Mouse (Mus musculus) myocyte (in vitro differentiated cells): ENCODE measurements around the gene Cdc6. TPM values are rescaled to one million over a fixed set of nuclear protein-coding genes. Genes with fewer than 3 reads are reported as not detected.

Experiments
- H3K27me3 ChIP-seq: one replicate; pipeline ENCODE4 v1.6.1; 2011; ENCODE audit not compliant: control insufficient read depth, insufficient read depth, insufficient read length
- H3K36me3 ChIP-seq: one replicate; pipeline ENCODE4 v1.6.1; 2011; ENCODE audit not compliant: control insufficient read depth, insufficient read depth
- H3K4me2 ChIP-seq: one replicate; pipeline ENCODE4 v1.6.1; 2011; ENCODE audit warnings: low read depth, control low read depth
- H3K4me3 ChIP-seq: one replicate; pipeline ENCODE4 v1.5.1; 2011; ENCODE audit warnings: mild to moderate bottlenecking, control low read depth, moderate library complexity
- H3K79me2 ChIP-seq: one replicate; pipeline ENCODE4 v1.6.1; 2011; ENCODE audit not compliant: control insufficient read depth, insufficient read depth
- H3ac ChIP-seq: one replicate; pipeline ENCODE4 v1.6.1; 2011; ENCODE audit not compliant: control insufficient read depth, insufficient read length
- CEBPB ChIP-seq: IDR thresholded peaks from 2 replicates; pipeline ENCODE4 v1.6.1; 2011; ENCODE audit warnings: mild to moderate bottlenecking, moderate library complexity; ENCODE audit not compliant: poor library complexity, insufficient read depth, severe bottlenecking
- E2F4 ChIP-seq: IDR thresholded peaks from one replicate; pipeline ENCODE4 v1.6.1; 2011; ENCODE audit warnings: mild to moderate bottlenecking, control low read depth, moderate library complexity; ENCODE audit not compliant: insufficient read depth
- MAX ChIP-seq: IDR thresholded peaks from one replicate; pipeline ENCODE4 v1.6.1; 2011; ENCODE audit warnings: low read depth, mild to moderate bottlenecking, control low read depth
- MYOD1 ChIP-seq, 3 experiments: IDR thresholded peaks; one replicate each; pipeline ENCODE4 v1.6.1; 2011; ENCODE audit warnings: control low read depth in 2 of 3, low read depth in 2 of 3, mild to moderate bottlenecking in 2 of 3, moderate library complexity in 1 of 3; ENCODE audit not compliant: insufficient read length in 2 of 3, control insufficient read depth in 1 of 3
- MYOG ChIP-seq, 3 experiments: IDR thresholded peaks; one replicate each; pipeline ENCODE4 v1.6.1; 2011; ENCODE audit warnings: control low read depth in 2 of 3, low read depth in 2 of 3, mild to moderate bottlenecking in 2 of 3; ENCODE audit not compliant: insufficient read length in 2 of 3, control insufficient read depth in 1 of 3, insufficient read depth in 1 of 3
- POLR2A ChIP-seq: IDR thresholded peaks from one replicate; pipeline ENCODE4 v1.6.1; 2011; ENCODE audit warnings: low read depth, mild to moderate bottlenecking, control low read depth, moderate library complexity; ENCODE audit not compliant: insufficient read length
- POLR2AphosphoS2 ChIP-seq: IDR thresholded peaks from one replicate; pipeline ENCODE4 v1.6.1; 2011; ENCODE audit warnings: low read depth, control low read depth; ENCODE audit not compliant: insufficient read length
- REST ChIP-seq: IDR thresholded peaks from one replicate; pipeline ENCODE4 v1.6.1; 2011; ENCODE audit warnings: mild to moderate bottlenecking, control low read depth, moderate library complexity; ENCODE audit not compliant: insufficient read depth, insufficient read length
- SRF ChIP-seq: IDR thresholded peaks from one replicate; pipeline ENCODE4 v1.6.1; 2011; ENCODE audit warnings: low read depth; ENCODE audit not compliant: control insufficient read depth, insufficient read length
- TCF12 ChIP-seq: IDR thresholded peaks from one replicate; pipeline ENCODE4 v1.6.1; 2011; ENCODE audit warnings: mild to moderate bottlenecking, control low read depth; ENCODE audit not compliant: poor library complexity, insufficient read depth, severe bottlenecking
- TCF3 ChIP-seq: IDR thresholded peaks from one replicate; pipeline ENCODE4 v1.6.1; 2011; ENCODE audit warnings: low read depth, control low read depth; ENCODE audit not compliant: insufficient read length
- USF1 ChIP-seq: IDR thresholded peaks from one replicate; pipeline ENCODE4 v1.6.1; 2011; ENCODE audit warnings: low read depth, mild to moderate bottlenecking, control low read depth, moderate library complexity
- polyA plus RNA-seq: library from polyadenylated mRNA; unstranded; fragments of >200 nt; fragmentation: generic; extraction: Trizol; gene quantifications from one replicate; pipeline ENCODE4 v1.2.1, GENCODE M21; 2012; ENCODE audit warnings: missing spikeins

Gene Cdc6
- polyA plus RNA-seq, 1 experiment = 2.6 TPM

GRCm38 (mm10) chr11:98924633-98925175 is 17.1 kb downstream of the Cdc6 start:
- H3ac ChIP-seq = no peak overlapping the region
- H3K36me3 ChIP-seq = no peaks in the 10 kb centered on the region
- no peaks in the 10 kb centered on the region for H3K27me3 ChIP-seq
- no peak overlapping the region for H3K4me2 ChIP-seq
- no peaks in the 10 kb centered on the region for H3K79me2 ChIP-seq
- H3K4me3 ChIP-seq = no peak overlapping the region
- TF ChIP-seq MYOG (IDR thresholded peaks at IDR 0.05; ENCODE audit: control insufficient read depth in 1 of 3, insufficient read depth in 1 of 3, insufficient read length in 2 of 3, low read depth in 2 of 3) (no peak), REST (no peak), TCF3 (no peak), POLR2AphosphoS2 (no peak), USF1 (no peak), MYOD1 (IDR thresholded peaks at IDR 0.05; ENCODE audit: control insufficient read depth in 1 of 3, insufficient read length in 2 of 3, low read depth in 2 of 3) (no peak), SRF (no peak), TCF12 (no peak), MAX (no peak), CEBPB (no peak)

- Histone ChIP-seq H3K4me2 (peak overlapping the region; percentile 2), H3ac (no peak overlapping the region), H3K36me3 (no peaks in the 10 kb centered on the region), H3K79me2 (no peaks in the 10 kb centered on the region), H3K4me3 (no peak overlapping the region), H3K27me3 (no peaks in the 10 kb centered on the region)
- no peak for TF ChIP-seq SRF
- no peak for TF ChIP-seq POLR2AphosphoS2
- no peak for TF ChIP-seq E2F4
- TF ChIP-seq MYOG (IDR thresholded peaks at IDR 0.05; ENCODE audit: control insufficient read depth in 1 of 3, insufficient read depth in 1 of 3, insufficient read length in 2 of 3, low read depth in 2 of 3) = no peak
- no peak for TF ChIP-seq REST
- no peak for TF ChIP-seq MYOD1 (IDR thresholded peaks at IDR 0.05; ENCODE audit: control insufficient read depth in 1 of 3, insufficient read length in 2 of 3, low read depth in 2 of 3)
- no peak for TF ChIP-seq USF1
- TF ChIP-seq TCF12 = no peak
- no peak for TF ChIP-seq TCF3
- no peak for TF ChIP-seq POLR2A
- TF ChIP-seq CEBPB = no peak
- no peak for TF ChIP-seq MAX
Observed at GRCm38 (mm10) chr11:98925265-98925721, 17.7 kb downstream of the Cdc6 start.

- H3K27me3 ChIP-seq = no peaks in the 10 kb centered on the region
- no peaks in the 10 kb centered on the region for H3K79me2 ChIP-seq
- no peak overlapping the region for H3K4me3 ChIP-seq
- peak overlapping the region; percentile 2 for H3K4me2 ChIP-seq
- no peak overlapping the region for H3ac ChIP-seq
- no peaks in the 10 kb centered on the region for H3K36me3 ChIP-seq
- TF ChIP-seq TCF3 = no peak
- no peak for TF ChIP-seq CEBPB
- TF ChIP-seq POLR2A = no peak
- TF ChIP-seq TCF12 = no peak
- no peak for TF ChIP-seq REST
- TF ChIP-seq MYOD1 (IDR thresholded peaks at IDR 0.05; ENCODE audit: control insufficient read depth in 1 of 3, insufficient read length in 2 of 3, low read depth in 2 of 3) = no peak
- no peak for TF ChIP-seq MYOG (IDR thresholded peaks at IDR 0.05; ENCODE audit: control insufficient read depth in 1 of 3, insufficient read depth in 1 of 3, insufficient read length in 2 of 3, low read depth in 2 of 3)
- TF ChIP-seq POLR2AphosphoS2 = no peak
- no peak for TF ChIP-seq E2F4
- TF ChIP-seq MAX = no peak
- no peak for TF ChIP-seq SRF
- TF ChIP-seq USF1 = no peak
Observed at GRCm38 (mm10) chr11:98925868-98926311, 18.3 kb downstream of the Cdc6 start.

- Histone ChIP-seq H3K36me3 (no peaks in the 10 kb centered on the region), H3ac (no peak overlapping the region), H3K4me2 (no peak overlapping the region), H3K79me2 (no peaks in the 10 kb centered on the region), H3K4me3 (no peak overlapping the region), H3K27me3 (no peaks in the 10 kb centered on the region)
- TF ChIP-seq MYOD1 (IDR thresholded peaks at IDR 0.05; ENCODE audit: control insufficient read depth in 1 of 3, insufficient read length in 2 of 3, low read depth in 2 of 3) = no peak
- TF ChIP-seq POLR2A = no peak
- TF ChIP-seq E2F4 = no peak
- TF ChIP-seq REST = no peak
- TF ChIP-seq POLR2AphosphoS2 = no peak
- no peak for TF ChIP-seq TCF3
- no peak for TF ChIP-seq SRF
- TF ChIP-seq TCF12 = no peak
- TF ChIP-seq MAX = no peak
- no peak for TF ChIP-seq USF1
- TF ChIP-seq MYOG (IDR thresholded peaks at IDR 0.05; ENCODE audit: control insufficient read depth in 1 of 3, insufficient read depth in 1 of 3, insufficient read length in 2 of 3, low read depth in 2 of 3) = no peak
- no peak for TF ChIP-seq CEBPB
Observed at GRCm38 (mm10) chr11:98926553-98926952, 19.0 kb downstream of the Cdc6 start.
